Mouse (Mus musculus) heart, embryonic 15.5 days (tissue): ENCODE data around the gene Prr29. TPM values are rescaled to one million over a fixed set of nuclear protein-coding genes. Genes with fewer than 3 reads are reported as not detected.
A peak's percentile ranks its signal among the peaks of the same experiment; 100 is the strongest.

Source experiments
- ATAC-seq: fragments of 200-750 bp; cut with Nextera tagmentation; replicated peaks from 2 replicates; pipeline ENCODE4 v1.8.0; 2017; ENCODE audit warnings: low read depth, moderate TSS enrichment; ENCODE audit not compliant: insufficient number of reproducible peaks, insufficient read depth, low FRiP score
- H3K27ac ChIP-seq: fragments of 300-500 bp; sonication (generic); 2 replicates; pipeline ENCODE4 v1.5.1; 2015; ENCODE audit warnings: mild to moderate bottlenecking, inconsistent platforms
- H3K27me3 ChIP-seq: fragments of 300-500 bp; sonication (generic); 2 replicates; pipeline ENCODE4 v1.6.1; 2015; ENCODE audit warnings: inconsistent platforms
- H3K36me3 ChIP-seq: fragments of 300-500 bp; sonication (generic); 2 replicates; pipeline ENCODE4 v1.6.1; 2015; ENCODE audit warnings: mild to moderate bottlenecking, inconsistent platforms
- H3K4me1 ChIP-seq: fragments of 300-500 bp; sonication (generic); replicated peaks from 2 replicates; pipeline ENCODE4 v1.6.1; 2015; ENCODE audit warnings: inconsistent platforms
- H3K4me2 ChIP-seq: fragments of 300-500 bp; sonication (generic); 2 replicates; pipeline ENCODE4 v1.6.1; 2015; ENCODE audit warnings: inconsistent platforms, mild to moderate bottlenecking, moderate library complexity
- H3K4me3 ChIP-seq: fragments of 300-500 bp; sonication (generic); 2 replicates; pipeline ENCODE4 v1.5.1; 2015; ENCODE audit warnings: mild to moderate bottlenecking, inconsistent platforms
- H3K9ac ChIP-seq: fragments of 300-500 bp; sonication (generic); 2 replicates; pipeline ENCODE4 v1.6.1; 2015; ENCODE audit warnings: mild to moderate bottlenecking, inconsistent platforms
- H3K9me3 ChIP-seq: fragments of 300-500 bp; sonication (generic); replicated peaks from 2 replicates; pipeline ENCODE4 v1.6.1; 2016; ENCODE audit warnings: inconsistent platforms
- WGBS: fragments of 180-500 bp; shearing (Covaris S2); methylation state at CpG from one replicate; pipeline ENCODE4 v1.1.7; 2015; ENCODE audit warnings: mixed read lengths; 5-methylcytosine and 5-hydroxymethylcytosine counted together
- polyA plus RNA-seq: library from polyadenylated mRNA; unstranded; fragments of >200 nt; fragmentation: Nextera tagmentation; extraction: Ambion mirVana; gene quantifications from 2 replicates; pipeline ENCODE4 v1.2.1, GENCODE M21; 2015

The Prr29 gene
- polyA plus RNA-seq, 1 experiment from 2014 or later, result 0.44 TPM

GRCm38 (mm10) chr11:106355382-106356128, 9.7 kb upstream of the Prr29 start:
- no peaks in the 10 kb centered on the region for H3K36me3 ChIP-seq
- 44% methylated on average over 19 of the region's 19 CpGs for WGBS
- peaks cover 14% of the 10 kb centered on the region for H3K4me1 ChIP-seq
- no peaks in the 10 kb centered on the region for H3K27me3 ChIP-seq
- 0 out of 2 replicates have a peak overlapping the region, but pooled peaks have one; percentile 21 for H3K4me2 ChIP-seq
- no peak overlapping the region for H3K9ac ChIP-seq
- H3K27ac ChIP-seq, result 0 out of 2 replicates have a peak overlapping the region, but pooled peaks have one; percentile 9
- no peak for ATAC-seq
- H3K4me3 ChIP-seq, result no peak overlapping the region
- H3K9me3 ChIP-seq, result no peaks in the 10 kb centered on the region

- H3K27me3 ChIP-seq, result no peaks in the 10 kb centered on the region
- WGBS, result 33% methylated on average over 5 of the region's 5 CpGs
- H3K4me3 ChIP-seq, result no peak overlapping the region
- no peak overlapping the region for H3K9ac ChIP-seq
- no peaks in the 10 kb centered on the region for H3K36me3 ChIP-seq
- no peak overlapping the region for H3K27ac ChIP-seq
- no peak for ATAC-seq
- H3K4me2 ChIP-seq, result no peak overlapping the region
- H3K9me3 ChIP-seq, result no peaks in the 10 kb centered on the region
- peaks cover 10% of the 10 kb centered on the region for H3K4me1 ChIP-seq
Observed at GRCm38 (mm10) chr11:106359350-106359749, 5.9 kb upstream of the Prr29 start.

GRCm38 (mm10) chr11:106364712-106365111, 560 bp upstream of the Prr29 start:
- H3K4me3 ChIP-seq, result peak overlapping the region; percentile 8; the same call in 1 of the 2 replicates
- peak; percentile 50; the same call in 1 of the 2 replicates for ATAC-seq
- H3K27me3 ChIP-seq, result no peaks in the 10 kb centered on the region
- H3K4me2 ChIP-seq, result peak overlapping the region; percentile 41
- H3K9me3 ChIP-seq, result no peaks in the 10 kb centered on the region
- H3K36me3 ChIP-seq, result no peaks in the 10 kb centered on the region
- H3K9ac ChIP-seq, result peak overlapping the region; percentile 27; the same call in 1 of the 2 replicates
- H3K4me1 ChIP-seq, result peaks cover 21% of the 10 kb centered on the region
- WGBS, result 9% methylated on average over 11 of the region's 11 CpGs
- peak overlapping the region; percentile 45 for H3K27ac ChIP-seq

DNA sequence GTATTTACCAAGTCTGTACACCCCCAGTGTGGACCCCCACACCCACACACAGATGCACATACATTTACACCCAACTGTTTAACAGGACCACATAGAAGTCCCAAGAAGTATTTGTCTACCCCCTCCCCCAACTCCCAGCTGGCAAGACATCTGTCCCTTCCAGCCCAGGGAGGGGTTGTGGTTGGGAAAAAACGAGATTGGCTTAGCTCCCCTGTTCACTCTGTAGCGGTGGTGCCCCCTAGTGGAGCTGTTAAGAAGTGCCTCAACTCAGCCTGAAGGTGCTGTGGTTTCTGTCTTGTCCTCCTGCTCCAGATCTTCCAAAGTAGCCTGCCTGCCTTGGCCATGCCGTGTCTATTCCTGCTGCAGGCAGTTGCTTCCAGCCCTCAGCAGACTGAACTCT, 1.0 kb downstream of the Prr29 start:
- H3K27me3 ChIP-seq, result no peaks in the 10 kb centered on the region
- no peaks in the 10 kb centered on the region for H3K9me3 ChIP-seq
- H3K36me3 ChIP-seq, result no peaks in the 10 kb centered on the region
- H3K4me2 ChIP-seq, result no peak overlapping the region
- no peak overlapping the region for H3K27ac ChIP-seq
- peaks cover 21% of the 10 kb centered on the region for H3K4me1 ChIP-seq
- ATAC-seq, result no peak
- no peak overlapping the region for H3K4me3 ChIP-seq
- 9% methylated on average over 3 of the region's 3 CpGs for WGBS
- no peak overlapping the region for H3K9ac ChIP-seq

DNA sequence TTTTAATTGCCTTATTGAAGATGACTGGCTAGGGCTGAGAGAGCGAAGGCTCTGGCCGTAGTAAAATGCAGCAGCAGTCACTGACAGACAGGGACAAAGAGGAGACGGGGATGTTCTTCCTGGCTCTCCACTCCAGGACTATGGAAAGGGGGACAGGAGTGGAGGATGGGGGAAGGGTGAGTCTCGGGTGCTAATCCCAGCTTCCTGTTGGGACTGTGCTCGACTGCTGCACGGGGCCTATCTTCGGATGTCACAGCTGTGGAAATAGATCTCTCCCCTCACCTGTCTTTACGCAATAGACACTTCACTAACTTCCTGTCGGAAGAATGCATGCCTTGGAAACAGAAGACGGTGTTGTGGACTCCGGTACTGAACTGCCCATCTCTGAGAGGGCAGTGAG, 8.7 kb downstream of the Prr29 start:
- Histone ChIP-seq H3K27ac (peak overlapping the region; percentile 2; the same call in 1 of the 2 replicates), H3K27me3 (no peaks in the 10 kb centered on the region), H3K4me2 (no peak overlapping the region), H3K9ac (no peak overlapping the region), H3K4me3 (no peak overlapping the region), H3K36me3 (no peaks in the 10 kb centered on the region), H3K9me3 (no peaks in the 10 kb centered on the region), H3K4me1 (0 out of 2 replicates have a peak, but pooled peaks cover 14% of the 10 kb centered on the region)
- no peak for ATAC-seq
- WGBS, result 34% methylated on average over 11 of the region's 11 CpGs

DNA sequence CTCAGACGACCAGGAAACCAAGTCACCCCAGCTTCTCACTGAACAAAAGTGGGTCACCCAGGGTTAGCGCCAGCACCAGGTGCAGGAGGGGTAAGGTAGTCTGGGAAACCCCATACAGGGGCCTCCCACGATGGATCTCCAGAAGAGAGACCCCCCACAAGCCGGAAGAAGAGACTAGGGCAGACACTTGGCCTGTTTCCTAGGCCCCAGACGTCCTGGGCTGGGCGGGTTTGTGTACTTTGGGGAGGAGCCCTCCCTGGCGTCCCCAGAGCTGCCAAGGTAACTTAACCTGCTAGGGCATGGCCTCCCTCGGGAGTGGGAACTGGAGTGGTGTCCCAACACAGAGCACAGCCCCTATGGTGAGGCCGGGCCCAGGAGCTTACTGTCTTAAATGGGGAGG, 9.3 kb downstream of the Prr29 start:
- peak; percentile 23 for ATAC-seq
- no peak overlapping the region for H3K4me3 ChIP-seq
- H3K4me1 ChIP-seq, result 0 out of 2 replicates have a peak, but pooled peaks cover 14% of the 10 kb centered on the region
- WGBS, result 41% methylated on average over 9 of the region's 9 CpGs
- no peak overlapping the region for H3K4me2 ChIP-seq
- H3K36me3 ChIP-seq, result no peaks in the 10 kb centered on the region
- H3K9ac ChIP-seq, result no peak overlapping the region
- H3K9me3 ChIP-seq, result no peaks in the 10 kb centered on the region
- H3K27me3 ChIP-seq, result no peaks in the 10 kb centered on the region
- peak overlapping the region; percentile 2; the same call in 1 of the 2 replicates for H3K27ac ChIP-seq

- H3K36me3 ChIP-seq, result no peaks in the 10 kb centered on the region
- no peaks in the 10 kb centered on the region for H3K27me3 ChIP-seq
- H3K9ac ChIP-seq, result no peak overlapping the region
- WGBS, result 74% methylated on average over 5 of the region's 5 CpGs
- no peak overlapping the region for H3K4me3 ChIP-seq
- H3K9me3 ChIP-seq, result no peaks in the 10 kb centered on the region
- no peak overlapping the region for H3K4me2 ChIP-seq
- no peak overlapping the region for H3K27ac ChIP-seq
- ATAC-seq, result no peak; the same call in 1 of the 2 replicates
- 0 out of 2 replicates have a peak, but pooled peaks cover 14% of the 10 kb centered on the region for H3K4me1 ChIP-seq
Observed at GRCm38 (mm10) chr11:106374979-106375378, 9.7 kb downstream of the Prr29 start.

DNA sequence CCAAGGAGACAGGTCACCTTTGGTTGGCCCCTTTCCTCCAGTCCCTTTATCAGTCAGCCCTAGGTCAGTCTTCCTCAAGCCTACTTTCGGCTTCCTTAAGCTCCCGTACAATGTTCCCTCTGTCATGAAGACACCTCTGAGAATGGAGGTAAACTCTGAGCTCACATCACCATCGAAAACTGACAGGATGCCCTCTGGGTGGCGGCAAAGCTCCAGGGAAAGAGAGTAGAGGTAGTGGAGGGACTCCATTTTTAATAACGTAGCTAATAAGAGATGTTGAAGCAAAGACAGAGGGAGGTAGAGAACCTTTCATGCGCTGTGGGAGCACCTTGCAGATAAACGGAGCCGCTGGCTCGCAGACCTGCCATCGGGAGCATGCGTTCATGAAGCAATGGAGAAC, 15.7 kb downstream of the Prr29 start:
- ATAC-seq, result no peak
- Histone ChIP-seq H3K4me3 (peak overlapping the region; percentile 46), H3K9ac (no peak overlapping the region), H3K4me2 (peak overlapping the region; percentile 52), H3K9me3 (no peaks in the 10 kb centered on the region), H3K27me3 (no peaks in the 10 kb centered on the region), H3K27ac (peak overlapping the region; percentile 88), H3K4me1 (0 out of 2 replicates have a peak, but pooled peaks cover 13% of the 10 kb centered on the region), H3K36me3 (no peaks in the 10 kb centered on the region)
- 69% methylated on average over 11 of the region's 11 CpGs for WGBS

- peak overlapping the region; percentile 88 for H3K27ac ChIP-seq
- peak overlapping the region; percentile 46 for H3K4me3 ChIP-seq
- 0 out of 2 replicates have a peak, but pooled peaks have one; percentile 30 for ATAC-seq
- H3K9me3 ChIP-seq, result no peaks in the 10 kb centered on the region
- H3K27me3 ChIP-seq, result no peaks in the 10 kb centered on the region
- WGBS, result 58% methylated on average over 7 of the region's 7 CpGs
- peak overlapping the region; percentile 43 for H3K9ac ChIP-seq
- H3K4me1 ChIP-seq, result 0 out of 2 replicates have a peak, but pooled peaks cover 13% of the 10 kb centered on the region
- no peaks in the 10 kb centered on the region for H3K36me3 ChIP-seq
- H3K4me2 ChIP-seq, result peak overlapping the region; percentile 52
Observed at GRCm38 (mm10) chr11:106381883-106382282, 16.6 kb downstream of the Prr29 start.

DNA sequence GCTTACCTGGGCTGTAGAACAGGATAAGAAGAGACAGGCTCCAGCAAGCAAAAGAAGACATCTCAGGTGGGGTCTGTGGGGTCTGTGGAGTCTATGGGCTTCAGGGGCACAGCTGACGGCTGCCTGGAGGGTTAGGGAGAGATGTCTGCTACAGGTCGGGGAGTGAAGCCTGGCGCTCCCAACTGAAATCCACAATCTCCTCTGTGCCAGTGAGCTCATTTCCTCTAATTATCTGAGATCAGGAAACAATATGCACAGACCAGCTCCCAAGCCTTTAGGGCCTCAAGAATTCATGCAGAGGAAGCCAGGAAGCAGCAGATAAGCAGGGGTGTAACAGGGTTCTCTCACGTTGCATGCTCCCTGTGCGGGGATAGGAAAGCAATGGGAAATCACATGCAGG, 17.2 kb downstream of the Prr29 start:
- ATAC-seq, result peak; percentile 80
- Histone ChIP-seq H3K27me3 (no peaks in the 10 kb centered on the region), H3K9me3 (no peaks in the 10 kb centered on the region), H3K4me3 (peak overlapping the region; percentile 46), H3K36me3 (no peaks in the 10 kb centered on the region), H3K4me2 (peak overlapping the region; percentile 34), H3K4me1 (0 out of 2 replicates have a peak, but pooled peaks cover 13% of the 10 kb centered on the region), H3K27ac (peak overlapping the region; percentile 88), H3K9ac (peak overlapping the region; percentile 43)
- WGBS, result 47% methylated on average over 5 of the region's 5 CpGs

DNA sequence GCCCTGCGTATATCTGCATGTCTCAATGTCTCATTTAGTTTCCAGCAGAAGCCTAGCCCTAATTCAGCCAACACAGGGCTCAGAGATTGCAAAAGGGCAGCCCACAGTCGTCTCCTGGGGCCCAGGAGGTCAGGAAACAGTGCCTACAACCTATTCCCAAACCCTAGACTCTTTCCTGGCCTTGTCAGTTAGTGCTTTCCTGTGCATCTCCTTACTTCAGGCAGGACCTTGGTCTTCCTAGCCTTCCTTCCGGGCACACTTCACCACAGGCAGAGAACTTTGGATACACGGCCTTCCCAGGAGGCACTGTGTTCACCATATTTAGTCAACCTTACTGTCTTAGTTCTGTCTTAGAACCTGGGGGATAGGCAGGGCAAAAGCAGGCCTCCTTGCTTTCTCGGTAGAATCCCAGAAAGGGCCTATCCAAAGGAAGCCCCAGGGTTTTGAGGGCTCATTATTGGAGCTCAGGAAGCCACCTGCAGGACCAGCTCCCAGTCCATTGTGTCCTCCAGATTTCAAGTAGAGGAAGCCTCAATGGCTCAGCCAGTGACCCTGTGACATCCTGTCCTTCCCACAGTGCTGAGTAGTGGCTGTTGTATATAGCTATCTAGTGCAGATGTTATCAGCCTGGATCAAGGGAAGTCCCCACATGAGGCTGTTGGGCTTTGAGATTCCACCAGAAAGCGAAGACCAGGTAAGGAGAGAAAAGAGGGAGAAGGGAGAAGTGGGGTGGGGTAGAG, 17.9 kb downstream of the Prr29 start:
- WGBS, result 72% methylated on average over 6 of the region's 6 CpGs
- no peaks in the 10 kb centered on the region for H3K36me3 ChIP-seq
- H3K9ac ChIP-seq, result no peak overlapping the region
- H3K27ac ChIP-seq, result peak overlapping the region; percentile 88
- no peak for ATAC-seq
- no peaks in the 10 kb centered on the region for H3K9me3 ChIP-seq
- H3K4me3 ChIP-seq, result no peak overlapping the region
- H3K4me2 ChIP-seq, result no peak overlapping the region
- H3K27me3 ChIP-seq, result no peaks in the 10 kb centered on the region
- H3K4me1 ChIP-seq, result 0 out of 2 replicates have a peak, but pooled peaks cover 16% of the 10 kb centered on the region
